Mouse (Mus musculus) hindbrain, embryonic 13.5 days (tissue): ENCODE measurements around the gene Gstp2. TPM values are rescaled to one million over a fixed set of nuclear protein-coding genes. Genes with fewer than 3 reads are reported as not detected.

Source experiments
- ATAC-seq: fragments of 200-750 bp; cut with Nextera tagmentation; 2 replicates; pipeline ENCODE4 v1.8.0; 2017; ENCODE audit warnings: moderate TSS enrichment; ENCODE audit not compliant: low FRiP score
- H3K27ac ChIP-seq: fragments of 300-500 bp; sonication (generic); 2 replicates; pipeline ENCODE4 v1.5.1; 2015; ENCODE audit warnings: inconsistent platforms, mild to moderate bottlenecking, moderate library complexity
- H3K27me3 ChIP-seq: fragments of 300-500 bp; sonication (generic); 2 replicates; pipeline ENCODE4 v1.6.1; 2015; ENCODE audit warnings: mild to moderate bottlenecking, inconsistent platforms
- H3K36me3 ChIP-seq: fragments of 300-500 bp; sonication (generic); 2 replicates; pipeline ENCODE4 v1.6.1; 2015; ENCODE audit warnings: mild to moderate bottlenecking, inconsistent platforms
- H3K4me1 ChIP-seq: fragments of 300-500 bp; sonication (generic); replicated peaks from 2 replicates; pipeline ENCODE4 v1.6.1; 2015; ENCODE audit warnings: inconsistent platforms
- H3K4me2 ChIP-seq: fragments of 300-500 bp; sonication (generic); 2 replicates; pipeline ENCODE4 v1.6.1; 2015; ENCODE audit warnings: inconsistent platforms, mild to moderate bottlenecking, moderate library complexity
- H3K4me3 ChIP-seq: fragments of 300-500 bp; sonication (generic); 2 replicates; pipeline ENCODE4 v1.5.1; 2015; ENCODE audit warnings: mild to moderate bottlenecking, inconsistent platforms
- H3K9ac ChIP-seq: fragments of 300-500 bp; sonication (generic); 2 replicates; pipeline ENCODE4 v1.6.1; 2015; ENCODE audit warnings: mild to moderate bottlenecking, inconsistent platforms
- H3K9me3 ChIP-seq: fragments of 300-500 bp; sonication (generic); 2 replicates; pipeline ENCODE4 v1.6.1; 2016; ENCODE audit warnings: inconsistent platforms
- WGBS: fragments of 180-500 bp; shearing (Covaris S2); methylation state at CpG from one replicate; pipeline ENCODE4 v1.1.7; 2015; 5-methylcytosine and 5-hydroxymethylcytosine counted together
- polyA plus RNA-seq: library from polyadenylated mRNA; unstranded; fragments of >200 nt; fragmentation: Nextera tagmentation; extraction: Ambion mirVana; gene quantifications from 2 replicates; pipeline ENCODE4 v1.2.1, GENCODE M21; 2015

Gene Gstp2
- polyA plus RNA-seq, 1 experiment from 2014 or later, result 1.4 TPM

- Histone ChIP-seq H3K4me3 (peak within 1 kb of the TSS; percentile 69), H3K9me3 (no peaks in the 10 kb centered on the region), H3K4me2 (peak within 1 kb of the TSS; percentile 86), H3K9ac (peak within 1 kb of the TSS; percentile 95), H3K27me3 (no peaks in the 10 kb centered on the region; the same call in 1 of the 2 replicates), H3K4me1 (peaks cover 19% of the 10 kb centered on the region), H3K36me3 (peaks cover 7% of the 10 kb centered on the region), H3K27ac (peak within 1 kb of the TSS; percentile 98)
- under 1% methylated on average over 64 of the region's 64 CpGs for WGBS
- peak; percentile 90 for ATAC-seq
These were observed 45.5 kb downstream of the Gstp2 start, which contains the start of the genes Nudt8 and Gm49405 for GRCm38 (mm10) chr19:4000119-4000900. Nudt8 (plus strand) TSS chr19:4000580. Gm49405 (plus strand) TSS chr19:4000626.

GRCm38 (mm10) chr19:3999121-3999730 is 46.6 kb downstream of the Gstp2 start:
- H3K36me3 ChIP-seq, result 0 out of 2 replicates have a peak, but pooled peaks cover under 1% of the 10 kb centered on the region
- peak overlapping the region; percentile 95; the same call in 1 of the 2 replicates for H3K9ac ChIP-seq
- peak overlapping the region; percentile 69 for H3K4me3 ChIP-seq
- H3K27ac ChIP-seq, result 0 out of 2 replicates have a peak overlapping the region, but pooled peaks have one; percentile 98
- no peaks in the 10 kb centered on the region for H3K9me3 ChIP-seq
- peak overlapping the region; percentile 86 for H3K4me2 ChIP-seq
- H3K4me1 ChIP-seq, result peaks cover 19% of the 10 kb centered on the region
- H3K27me3 ChIP-seq, result no peaks in the 10 kb centered on the region; the same call in 1 of the 2 replicates
- WGBS, result 89% methylated on average over 9 of the region's 9 CpGs
- no peak for ATAC-seq

GRCm38 (mm10) chr19:3998335-3998734 is 47.5 kb downstream of the Gstp2 start:
- WGBS, result 74% methylated on average over 8 of the region's 8 CpGs
- Histone ChIP-seq H3K27ac (no peak overlapping the region), H3K27me3 (no peaks in the 10 kb centered on the region; the same call in 1 of the 2 replicates), H3K4me1 (peaks cover 19% of the 10 kb centered on the region), H3K9me3 (no peaks in the 10 kb centered on the region), H3K4me2 (no peak overlapping the region), H3K4me3 (no peak overlapping the region), H3K9ac (no peak overlapping the region), H3K36me3 (no peaks in the 10 kb centered on the region)
- ATAC-seq, result no peak

GRCm38 (mm10) chr19:3997231-3997630 is 48.6 kb downstream of the Gstp2 start:
- 66% methylated on average over 8 of the region's 8 CpGs for WGBS
- no peaks in the 10 kb centered on the region; the same call in 1 of the 2 replicates for H3K27me3 ChIP-seq
- no peak for ATAC-seq
- no peak overlapping the region for H3K4me3 ChIP-seq
- H3K4me1 ChIP-seq, result peaks cover 19% of the 10 kb centered on the region
- H3K27ac ChIP-seq, result no peak overlapping the region
- H3K9ac ChIP-seq, result no peak overlapping the region
- H3K4me2 ChIP-seq, result no peak overlapping the region
- no peaks in the 10 kb centered on the region for H3K9me3 ChIP-seq
- no peaks in the 10 kb centered on the region for H3K36me3 ChIP-seq

- H3K9me3 ChIP-seq, result no peaks in the 10 kb centered on the region
- H3K36me3 ChIP-seq, result no peaks in the 10 kb centered on the region
- H3K9ac ChIP-seq, result no peak overlapping the region
- no peaks in the 10 kb centered on the region; the same call in 1 of the 2 replicates for H3K27me3 ChIP-seq
- no peak for ATAC-seq
- no peak overlapping the region for H3K4me2 ChIP-seq
- WGBS, result 84% methylated on average over 8 of the region's 8 CpGs
- H3K4me3 ChIP-seq, result no peak overlapping the region
- no peak overlapping the region for H3K27ac ChIP-seq
- peaks cover 16% of the 10 kb centered on the region for H3K4me1 ChIP-seq
These were observed 49.1 kb downstream of the Gstp2 start for GRCm38 (mm10) chr19:3996747-3997146.

- 79% methylated on average over 7 of the region's 7 CpGs for WGBS
- H3K27me3 ChIP-seq, result no peaks in the 10 kb centered on the region; the same call in 1 of the 2 replicates
- H3K9ac ChIP-seq, result no peak overlapping the region
- no peak overlapping the region for H3K4me2 ChIP-seq
- ATAC-seq, result no peak
- H3K36me3 ChIP-seq, result no peaks in the 10 kb centered on the region
- H3K9me3 ChIP-seq, result no peaks in the 10 kb centered on the region
- H3K4me1 ChIP-seq, result peaks cover 10% of the 10 kb centered on the region
- H3K4me3 ChIP-seq, result no peak overlapping the region
- no peak overlapping the region for H3K27ac ChIP-seq
These were observed 49.7 kb downstream of the Gstp2 start for GRCm38 (mm10) chr19:3996106-3996505.

- Histone ChIP-seq H3K27ac (no peak overlapping the region), H3K4me3 (no peak overlapping the region), H3K9me3 (no peaks in the 10 kb centered on the region), H3K36me3 (no peaks in the 10 kb centered on the region), H3K4me2 (no peak overlapping the region), H3K4me1 (peaks cover 12% of the 10 kb centered on the region), H3K9ac (no peak overlapping the region), H3K27me3 (no peaks in the 10 kb centered on the region; the same call in 1 of the 2 replicates)
- 88% methylated on average over 3 of the region's 3 CpGs for WGBS
- no peak for ATAC-seq
These were observed 50.3 kb downstream of the Gstp2 start for GRCm38 (mm10) chr19:3995505-3995904.

GRCm38 (mm10) chr19:3994932-3995331 is 50.9 kb downstream of the Gstp2 start:
- H3K27ac ChIP-seq, result no peak overlapping the region
- no peak overlapping the region for H3K4me3 ChIP-seq
- no peak for ATAC-seq
- H3K4me2 ChIP-seq, result no peak overlapping the region
- H3K27me3 ChIP-seq, result no peaks in the 10 kb centered on the region; the same call in 1 of the 2 replicates
- no peak overlapping the region for H3K9ac ChIP-seq
- no peaks in the 10 kb centered on the region for H3K9me3 ChIP-seq
- H3K36me3 ChIP-seq, result no peaks in the 10 kb centered on the region
- H3K4me1 ChIP-seq, result peaks cover 12% of the 10 kb centered on the region
- 72% methylated on average over 6 of the region's 6 CpGs for WGBS

- Histone ChIP-seq H3K4me3 (no peak within 1 kb of the TSS), H3K9me3 (no peaks in the 10 kb centered on the region; the same call in 1 of the 2 replicates), H3K4me2 (no peak within 1 kb of the TSS), H3K9ac (no peak within 1 kb of the TSS), H3K36me3 (no peaks in the 10 kb centered on the region), H3K4me1 (peaks cover 6% of the 10 kb centered on the region; the same call in 1 of the 2 replicates), H3K27me3 (no peaks in the 10 kb centered on the region), H3K27ac (no peak within 1 kb of the TSS)
- ATAC-seq, result no peak
- 58% methylated on average over 5 of the region's 5 CpGs for WGBS
These were observed 53.4 kb downstream of the Gstp2 start, which contains the start of gene Tbx10 for GRCm38 (mm10) chr19:3992416-3992815. Tbx10 (plus strand) TSS chr19:3992752.

GRCm38 (mm10) chr19:3991966-3992365 is 53.9 kb downstream of the Gstp2 start:
- H3K27ac ChIP-seq, result no peak overlapping the region
- no peak overlapping the region for H3K4me3 ChIP-seq
- peaks cover 6% of the 10 kb centered on the region; the same call in 1 of the 2 replicates for H3K4me1 ChIP-seq
- H3K36me3 ChIP-seq, result no peaks in the 10 kb centered on the region
- H3K27me3 ChIP-seq, result no peaks in the 10 kb centered on the region
- no peak overlapping the region for H3K9ac ChIP-seq
- H3K9me3 ChIP-seq, result no peaks in the 10 kb centered on the region; the same call in 1 of the 2 replicates
- no peak overlapping the region for H3K4me2 ChIP-seq
- no peak for ATAC-seq
- WGBS, result 89% methylated on average over 3 of the region's 3 CpGs

- Histone ChIP-seq H3K4me2 (no peak overlapping the region), H3K4me3 (no peak overlapping the region), H3K9me3 (no peaks in the 10 kb centered on the region; the same call in 1 of the 2 replicates), H3K27ac (no peak overlapping the region), H3K4me1 (peaks cover 6% of the 10 kb centered on the region), H3K9ac (no peak overlapping the region), H3K27me3 (no peaks in the 10 kb centered on the region), H3K36me3 (no peaks in the 10 kb centered on the region)
- ATAC-seq, result no peak
- 91% methylated on average over 3 of the region's 3 CpGs for WGBS
These were observed 54.3 kb downstream of the Gstp2 start for GRCm38 (mm10) chr19:3991562-3991961.

GRCm38 (mm10) chr19:3990804-3991203 is 55.0 kb downstream of the Gstp2 start:
- Histone ChIP-seq H3K27ac (no peak overlapping the region), H3K36me3 (no peaks in the 10 kb centered on the region), H3K4me1 (peaks cover 13% of the 10 kb centered on the region), H3K9me3 (no peaks in the 10 kb centered on the region; the same call in 1 of the 2 replicates), H3K4me3 (no peak overlapping the region), H3K4me2 (no peak overlapping the region), H3K9ac (peak overlapping the region; percentile 43), H3K27me3 (no peaks in the 10 kb centered on the region)
- 42% methylated on average over 6 of the region's 6 CpGs for WGBS
- ATAC-seq, result no peak
